Mouse (Mus musculus) cerebellum, adult 11-12 months (tissue): ENCODE measurements at regions not wholly inside any gene's neighbourhood (a gene's known extent, or its start where the extent isn't known, plus 50 kb on each side); places are given as distances from the start of the nearest gene placed in this dataset.
"Not testable (repeated sequence)": the region's sequence is repeated elsewhere in the genome, so short reads cannot be mapped to it uniquely, and the experiment has no call there.

Experiments
- DNase-seq: peaks from one replicate; pipeline ENCODE4 v3.0.0; 2022

DNA sequence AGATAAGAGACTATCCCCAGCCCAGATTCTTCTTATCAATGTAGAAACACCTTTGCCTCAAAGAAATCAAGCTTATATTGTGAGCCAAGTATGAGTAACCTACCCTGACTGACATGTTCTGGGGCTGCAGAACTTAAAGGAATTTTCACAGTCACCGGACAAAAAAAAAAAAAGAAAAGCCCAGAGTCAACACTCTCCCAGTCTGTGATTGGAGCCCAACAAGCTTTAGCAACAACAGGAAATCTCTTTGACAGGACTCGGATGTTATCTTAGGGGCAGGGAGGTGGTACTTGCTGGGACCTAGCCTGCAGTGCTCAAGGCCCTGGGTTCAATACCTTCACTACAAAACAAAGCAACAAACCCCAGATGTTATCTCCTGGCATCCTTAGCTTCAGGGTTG lies 114.2 kb downstream of the Nectin1 start:
- DNase-seq: no peak

DNA sequence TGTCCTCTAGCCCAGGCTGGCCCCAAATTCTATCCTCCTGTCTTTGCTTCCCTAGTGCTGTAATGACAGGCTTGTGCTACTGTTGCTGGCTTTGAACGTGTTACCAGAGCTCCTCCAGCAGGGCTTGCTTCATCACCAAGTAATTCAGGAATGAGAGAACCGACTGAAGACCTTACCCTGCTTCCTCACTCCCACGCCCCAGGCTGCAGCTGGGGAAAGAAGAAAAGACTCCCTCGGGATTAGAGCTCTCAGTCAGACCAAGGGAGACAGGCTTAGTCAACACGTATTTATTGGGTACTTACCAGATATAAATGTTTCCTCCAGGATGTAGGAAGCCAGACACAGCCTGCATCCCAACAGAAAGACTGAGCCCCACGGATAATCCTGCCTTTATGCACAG lies 115.0 kb downstream of the Nectin1 start:
- DNase-seq: no peak

DNA sequence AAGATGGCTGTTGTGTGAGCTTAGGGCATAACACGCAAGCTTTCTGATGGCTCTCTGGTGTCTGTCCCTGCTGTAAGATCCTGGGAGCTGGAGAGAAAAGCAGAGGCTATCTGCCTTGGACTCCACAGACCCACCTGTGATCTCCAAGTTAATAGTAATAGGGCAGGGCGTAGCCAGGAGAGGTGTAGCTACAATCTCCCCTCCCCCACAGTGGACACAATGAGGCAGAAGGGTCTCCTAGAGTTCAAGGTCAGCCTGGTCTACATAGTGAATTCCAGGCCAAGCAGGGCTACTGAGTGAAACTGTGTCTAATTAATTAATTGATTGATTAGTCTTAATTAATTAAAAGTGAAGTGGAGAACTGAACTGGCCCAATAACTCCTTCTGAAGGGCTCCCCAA lies 116.5 kb downstream of the Nectin1 start:
- DNase-seq: no peak

GRCm38 (mm10) chr9:43861375-43861774 lies 117.6 kb downstream of the Nectin1 start:
- no peak for DNase-seq

DNA sequence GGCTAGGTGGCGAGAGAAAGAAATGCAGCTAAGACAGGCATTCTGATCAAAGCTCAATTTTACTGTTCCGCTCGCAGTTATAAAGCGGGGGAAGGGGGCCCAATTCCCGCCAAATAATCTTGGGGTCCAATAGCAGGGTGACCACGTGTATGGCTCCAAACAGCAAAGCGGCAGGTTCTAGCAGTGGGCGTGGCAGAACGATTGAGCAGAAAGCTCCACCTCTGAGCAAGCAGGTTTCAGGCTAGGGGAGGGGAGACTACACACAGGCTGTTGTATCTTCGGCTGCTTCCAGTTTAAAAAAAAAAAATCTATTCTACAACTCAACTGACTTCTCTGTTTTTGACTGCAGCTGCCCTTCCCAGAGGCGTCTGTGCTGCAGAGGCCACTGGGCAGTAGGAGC lies 118.2 kb downstream of the Nectin1 start:
- not testable (repeated sequence) for DNase-seq

GRCm38 (mm10) chr9:43863609-43864397 lies 120.0 kb downstream of the Nectin1 start:
- no peak for DNase-seq

DNA sequence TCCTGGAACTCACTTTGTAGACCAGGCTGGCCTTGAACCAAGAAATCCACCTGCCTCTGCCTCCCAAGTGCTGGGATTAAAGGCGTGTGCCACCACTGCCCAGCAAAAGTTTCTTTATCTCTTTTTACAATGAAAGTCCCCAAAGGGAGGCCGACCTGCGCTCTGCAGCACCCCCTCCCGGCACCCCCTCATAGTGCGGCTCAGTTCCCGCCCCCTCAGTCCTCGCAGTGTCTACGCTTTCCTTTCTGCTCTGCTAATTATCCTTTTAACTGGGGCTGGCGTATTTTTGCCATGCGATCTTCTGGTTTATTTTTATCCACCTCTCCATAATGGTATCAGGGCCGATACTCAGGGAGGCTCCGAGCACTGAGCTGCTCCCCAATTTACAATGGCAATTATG lies 123.0 kb downstream of the Nectin1 start:
- no peak for DNase-seq

DNA sequence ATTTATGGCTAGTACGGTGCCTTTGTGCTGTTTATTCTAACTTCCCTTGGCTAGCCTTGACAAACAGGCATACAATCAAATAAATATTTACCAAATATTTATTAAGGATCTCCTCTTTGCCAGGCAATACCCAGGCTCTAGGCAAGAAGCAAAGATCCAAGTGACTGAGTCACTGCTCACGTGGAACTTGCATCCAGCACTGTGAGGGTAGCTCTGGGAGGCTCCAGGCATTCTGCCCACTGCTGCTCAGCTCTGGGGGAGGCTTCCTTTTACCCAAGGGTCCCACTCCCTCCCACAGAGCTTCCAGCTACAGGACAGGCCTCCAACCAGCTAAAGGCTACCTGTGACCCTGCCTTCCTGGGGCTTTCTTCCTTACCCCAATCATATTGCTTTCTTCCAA lies 130.1 kb downstream of the Nectin1 start:
- DNase-seq: no peak

DNA sequence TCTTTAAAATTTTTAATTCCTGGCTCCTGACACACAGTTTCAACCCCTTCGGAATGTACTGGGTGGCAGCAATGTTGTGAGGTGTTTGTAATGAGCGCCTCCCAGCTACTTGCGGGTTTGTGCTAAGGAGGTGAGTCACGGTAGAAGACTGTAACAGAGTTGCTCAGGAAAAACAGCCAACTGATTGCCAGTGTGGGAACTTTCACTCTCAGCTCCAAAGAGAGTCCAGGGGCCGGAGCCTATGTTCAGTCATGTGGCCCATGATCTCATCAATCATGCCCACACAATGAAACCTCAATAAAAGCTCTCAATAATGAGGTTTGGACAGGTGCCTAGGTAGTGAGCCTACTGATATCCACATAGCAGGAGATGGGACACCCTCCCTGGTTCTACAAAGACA lies 130.5 kb downstream of the Nectin1 start:
- DNase-seq: no peak

- DNase-seq: no peak
Measured at GRCm38 (mm10) chr9:43879220-43879968, 135.6 kb downstream of the Nectin1 start.

DNA sequence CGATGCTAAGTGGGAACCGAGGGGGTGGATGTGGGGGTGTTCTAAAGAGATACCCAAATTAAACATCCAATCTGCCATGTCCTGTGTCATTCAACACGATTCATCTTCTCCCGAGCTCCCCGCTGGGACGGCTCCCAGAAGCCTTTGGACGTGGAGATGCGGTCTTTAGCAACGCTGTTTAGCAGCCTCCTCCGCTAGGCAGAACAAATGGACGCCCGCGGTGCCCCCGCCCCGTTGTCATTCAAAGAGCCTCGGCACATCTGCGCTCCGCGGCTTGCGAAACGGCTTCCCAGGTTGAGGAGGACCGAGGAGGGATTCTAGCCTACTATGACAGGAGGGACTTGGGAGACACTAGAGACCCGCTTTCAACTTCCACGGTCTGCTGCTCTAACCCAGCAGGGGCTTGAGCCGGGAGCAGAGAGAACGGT lies 136.2 kb downstream of the Nectin1 start:
- no peak for DNase-seq

GRCm38 (mm10) chr9:43893086-43893485 lies 149.3 kb downstream of the Nectin1 start:
- DNase-seq: no peak

- no peak for DNase-seq
Measured at GRCm38 (mm10) chr9:43899239-43899638, 143.9 kb upstream of the Thy1 start.

- DNase-seq: no peak
Measured at GRCm38 (mm10) chr9:43908325-43908724, 134.9 kb upstream of the Thy1 start.

DNA sequence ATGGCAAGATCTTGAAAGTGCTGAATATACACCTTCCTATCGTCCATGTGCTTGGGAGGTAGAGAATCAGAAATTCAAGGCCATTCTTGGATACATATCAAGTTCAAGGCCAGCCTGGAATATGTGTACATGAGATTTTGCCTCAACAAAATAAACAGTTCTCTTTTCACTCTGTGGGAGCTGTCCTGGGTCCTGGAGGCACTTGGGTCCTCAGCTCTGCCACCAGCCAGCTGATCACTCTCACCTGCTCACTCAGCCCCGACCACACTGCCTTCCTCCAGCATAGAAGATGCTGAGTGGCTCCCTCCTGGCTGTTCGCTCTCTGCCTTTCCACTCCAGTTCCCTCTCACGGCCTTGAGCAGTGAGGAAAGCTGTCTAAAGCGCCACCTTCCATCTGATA lies 128.2 kb upstream of the Thy1 start:
- no peak for DNase-seq

DNA sequence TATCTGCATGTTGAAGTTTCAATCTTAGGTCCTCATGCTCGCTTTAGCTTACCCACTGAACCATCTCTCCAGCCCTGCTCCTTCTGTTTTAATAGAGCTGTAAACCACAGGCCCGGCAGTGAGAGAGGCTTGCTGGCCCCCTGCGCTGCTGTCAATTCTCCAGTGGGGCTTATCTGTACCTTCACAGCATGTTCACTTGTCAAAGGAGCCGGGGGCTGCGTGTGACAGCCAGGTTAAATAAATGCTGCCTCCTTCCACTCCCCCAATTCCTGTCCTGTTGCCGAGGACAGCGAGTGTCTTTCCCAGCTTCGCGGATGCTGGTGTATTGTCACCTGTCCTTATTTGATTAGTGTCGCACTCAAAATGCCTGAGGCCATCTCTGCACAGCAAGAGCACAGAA lies 125.7 kb upstream of the Thy1 start:
- no peak for DNase-seq

- DNase-seq: no peak
Measured at GRCm38 (mm10) chr9:43919010-43919409, 124.2 kb upstream of the Thy1 start.

DNA sequence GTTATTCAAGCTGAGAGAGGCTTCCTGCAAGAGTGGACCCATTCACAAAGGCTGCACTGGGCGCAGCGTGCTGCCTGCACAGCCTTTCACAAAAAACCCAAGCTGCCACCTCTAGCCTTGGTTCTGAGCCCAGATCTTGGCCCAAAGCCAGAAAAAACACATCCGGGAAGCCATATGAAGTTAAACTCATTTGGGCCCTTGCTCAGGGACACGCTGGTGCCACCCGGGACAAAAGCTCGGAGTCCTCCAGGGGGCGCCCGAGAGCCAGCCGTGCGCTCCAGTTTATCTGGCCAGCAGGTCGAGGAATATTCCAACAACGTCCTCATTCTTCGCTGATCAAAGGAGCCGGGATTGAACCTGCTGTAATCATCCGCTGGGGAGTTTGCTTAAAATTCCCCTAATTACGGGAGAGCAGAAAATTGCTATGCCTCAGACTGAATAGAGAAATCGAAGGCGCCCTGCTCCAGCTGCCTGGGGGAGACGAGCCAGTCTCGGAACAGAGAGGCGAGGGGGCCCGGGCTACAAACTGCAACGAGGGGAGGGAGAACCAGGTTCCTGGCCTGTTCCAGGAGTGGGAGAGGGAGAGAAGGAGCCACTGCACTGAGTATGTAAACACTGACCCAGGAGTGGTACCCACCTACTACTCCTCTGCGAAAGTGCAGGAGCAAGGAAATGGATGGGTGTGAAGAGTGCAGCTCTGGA lies 123.0 kb upstream of the Thy1 start:
- peak; percentile 69 for DNase-seq

DNA sequence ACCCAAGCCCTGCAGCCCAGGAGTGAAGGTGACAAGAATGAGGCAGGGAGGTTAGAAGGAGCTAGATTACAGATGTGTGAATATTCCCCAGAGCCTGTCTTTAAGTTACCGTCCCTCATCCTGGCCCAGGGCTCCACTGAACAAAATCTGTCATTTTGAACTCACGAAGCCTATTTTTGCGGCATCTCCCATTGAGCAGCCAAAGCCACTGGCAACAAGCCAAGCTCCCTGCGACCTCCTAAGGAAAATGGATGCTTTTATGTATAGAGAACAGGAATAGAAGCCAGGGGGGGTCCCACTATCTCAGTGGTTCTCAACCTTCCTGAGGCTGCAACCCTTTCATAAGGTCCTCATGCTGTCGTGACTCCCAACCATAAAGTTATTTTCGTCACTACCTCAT lies 121.0 kb upstream of the Thy1 start:
- no peak for DNase-seq

DNA sequence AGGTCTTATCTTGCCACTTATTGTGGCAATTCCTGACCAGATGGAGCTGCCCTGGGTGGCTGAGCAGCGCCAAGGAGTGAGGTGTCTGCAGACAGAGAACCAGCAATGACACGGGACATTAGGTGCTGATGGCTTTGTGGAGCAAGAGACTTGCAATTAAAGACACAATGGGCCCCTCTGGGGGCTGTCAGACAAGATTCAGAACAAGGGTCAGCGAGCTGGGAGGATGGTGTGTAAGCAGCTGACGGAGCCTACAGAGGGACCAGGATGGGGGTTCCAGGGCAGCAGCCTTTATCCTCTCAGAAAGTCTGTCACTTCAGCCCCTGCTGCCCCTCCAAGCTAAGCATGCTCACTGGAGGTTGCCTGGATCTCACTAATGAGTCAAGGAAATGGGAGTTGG lies 120.1 kb upstream of the Thy1 start:
- DNase-seq: no peak

DNA sequence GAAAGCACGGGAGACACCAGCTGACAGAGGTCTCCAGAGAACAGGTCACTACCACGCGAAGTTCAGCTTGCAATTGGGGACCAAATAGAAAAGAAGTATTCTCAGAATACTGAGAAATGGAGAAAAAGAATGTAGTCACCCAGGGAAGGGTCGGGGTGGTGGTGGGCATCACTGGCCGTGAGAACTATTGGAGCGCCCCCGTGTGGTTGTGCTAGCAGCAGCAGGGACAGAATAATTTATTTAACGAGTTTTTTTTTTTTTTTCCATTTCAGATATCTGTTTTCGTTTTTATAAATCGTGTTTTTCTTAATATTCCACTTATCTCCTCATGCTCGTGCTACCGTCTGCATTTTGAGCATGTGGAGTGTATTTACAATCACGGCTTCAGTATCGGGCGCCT lies 118.4 kb upstream of the Thy1 start:
- no peak for DNase-seq

DNA sequence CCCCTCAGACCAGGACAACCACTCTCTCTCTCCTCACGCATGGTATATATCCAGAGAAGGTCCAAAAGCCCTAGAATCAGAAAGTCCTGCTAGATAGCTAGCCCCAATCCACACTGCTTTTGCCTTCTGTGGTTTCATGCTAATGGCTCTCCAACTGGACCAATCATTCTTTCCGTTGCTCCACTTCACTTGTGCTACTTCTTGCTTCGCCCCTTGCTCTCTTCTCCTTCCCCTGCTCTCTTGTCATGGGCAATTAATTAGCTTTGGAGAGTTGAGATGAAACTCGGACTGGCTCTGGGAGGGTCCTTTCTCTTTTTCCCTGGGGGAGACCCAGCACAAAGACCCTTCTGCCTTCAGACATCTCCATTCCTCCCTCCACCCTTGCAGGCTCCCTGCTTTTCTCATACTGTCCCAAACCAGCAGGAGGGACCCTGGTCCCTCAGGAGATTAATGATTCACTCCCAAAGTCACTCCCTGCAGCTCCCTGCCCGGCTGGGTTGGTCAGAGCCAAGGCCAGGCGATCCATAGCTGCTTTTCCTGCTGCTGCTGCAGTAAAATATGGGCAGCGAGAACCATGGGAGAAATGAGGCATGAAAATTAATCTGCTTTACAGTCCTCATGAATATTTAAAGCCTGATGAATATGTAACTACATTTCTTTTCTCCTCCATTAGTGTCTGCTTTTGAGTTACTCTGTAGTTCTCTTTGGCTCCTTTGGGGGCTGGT lies 113.7 kb upstream of the Thy1 start:
- DNase-seq: no peak

GRCm38 (mm10) chr9:43930037-43930404 lies 113.2 kb upstream of the Thy1 start:
- DNase-seq: no peak
